Mouse (Mus musculus) stomach, postnatal 0 days (tissue): ENCODE results near the gene Lgi2.

Experiments
- CTCF ChIP-seq: IDR thresholded peaks from 2 replicates; pipeline ENCODE4 v1.5.1; 2016; ENCODE audit warnings: antibody characterized with exemption, low read depth, mild to moderate bottlenecking, moderate library complexity
- EP300 ChIP-seq: optimal IDR thresholded peaks from 2 replicates; pipeline ENCODE3; 2016; ENCODE audit warnings: antibody characterized with exemption

GRCm38 (mm10) chr5:52516072-52516476 lies 50.2 kb downstream of the Lgi2 start:
- TF ChIP-seq CTCF (no peak), EP300 (no peak)
